8 mouse cellular contexts compared by ENCODE assay signal in genomic region chr10:53595744-53596676, GRCm38 (mm10). TPM values are rescaled to one million over a fixed set of nuclear protein-coding genes. Genes with fewer than 3 reads are reported as not detected.
DNase-seq lines count a peak whose midpoint lies in the region; ATAC-seq and TF ChIP-seq lines count a peak whose summit lies in the region.

No protein-coding gene starts in this region.

- peaks cover 4 to 33% of the 10 kb centered on the region in 2 experiments for H3K36me3 ChIP-seq in MEL (ENCODE audit: control insufficient read depth in 1 of 2, insufficient read depth in 2 of 2, low read length in 2 of 2)
- H3K36me3 ChIP-seq in heart, embryonic 15.5 days = no peaks in the 10 kb centered on the region
- H3K36me3 ChIP-seq in liver, embryonic 13.5 days = peaks cover 4% of the 10 kb centered on the region; the same call in 1 of the 2 replicates
- no peaks in the 10 kb centered on the region for H3K36me3 ChIP-seq in splenic B cell, adult 2 months (ENCODE audit: control insufficient read depth, insufficient read depth, low read length, poor library complexity, severe bottlenecking)

- peak overlapping the region; percentile 85 for H3K4me2 ChIP-seq in heart, embryonic 15.5 days
- peak overlapping the region; percentile 89 for H3K4me2 ChIP-seq in liver, embryonic 13.5 days

- DNase-seq in left cerebral cortex, adult 2 months (ENCODE audit: extremely low spot score in 1 of 2, low spot score in 2 of 2) = no peak
- no peak for DNase-seq in left cerebral cortex, postnatal 10 days (ENCODE audit: extremely low spot score in 1 of 2, low spot score in 2 of 2)
- DNase-seq in MEL (ENCODE audit: low read depth, low spot score) = peak; percentile 91
- peak; percentile 88 for DNase-seq in cerebellum, adult 9-10 months
- no peak for DNase-seq in liver, embryonic 13.5 days
- peak; percentile 50 for DNase-seq in splenic B cell, adult 2 months (ENCODE audit: low read depth, low spot score)
- DNase-seq in urinary bladder, postnatal 10 days (ENCODE audit: low spot score) = no peak

- H3K4me1 ChIP-seq in MEL (ENCODE audit: control insufficient read depth in 1 of 2, insufficient read depth in 2 of 2, low read length in 2 of 2) = peaks cover 10 to 12% of the 10 kb centered on the region in 2 experiments
- peaks cover 17% of the 10 kb centered on the region for H3K4me1 ChIP-seq in heart, embryonic 15.5 days (replicated peaks)
- H3K4me1 ChIP-seq in liver, embryonic 13.5 days (replicated peaks) = peaks cover 33% of the 10 kb centered on the region

- TF ChIP-seq POLR2A in MEL (IDR thresholded peaks at IDR 0.05; ENCODE audit: control insufficient read depth in 1 of 2, insufficient read depth in 1 of 2, low read depth in 1 of 2, low read length in 2 of 2, poor library complexity in 1 of 2) = peak in 1 of 2 experiments; percentile 62; a peak in 3 of 4 replicates

- 8% methylated on average over 21 of the region's 27 CpGs for WGBS in heart, embryonic 15.5 days
- WGBS in liver, embryonic 13.5 days (ENCODE audit: insufficient replicate concordance) = 6% methylated on average over 22 of the region's 27 CpGs

- no peak for TF ChIP-seq RAD21 in MEL (IDR thresholded peaks at IDR 0.05; ENCODE audit: low read depth, low read length)

- TF ChIP-seq EP300 in MEL (IDR thresholded peaks at IDR 0.05; ENCODE audit: low read depth in 1 of 2, low read length in 2 of 2) = peak in 1 of 2 experiments; percentile 4; a peak in 1 of 4 replicates

- no peaks in the 10 kb centered on the region for H3K9me3 ChIP-seq in MEL (replicated peaks; ENCODE audit: insufficient read depth, low read length)
- no peaks in the 10 kb centered on the region for H3K9me3 ChIP-seq in heart, embryonic 15.5 days (replicated peaks)
- H3K9me3 ChIP-seq in liver, embryonic 13.5 days (replicated peaks) = no peaks in the 10 kb centered on the region

- no peak for ATAC-seq in heart, embryonic 15.5 days (replicated peaks; ENCODE audit: insufficient number of reproducible peaks, insufficient read depth, low FRiP score, low read depth)
- ATAC-seq in liver, embryonic 13.5 days (ENCODE audit: low read depth) = no peak

- intact Hi-C loops in left cerebral cortex, adult 2 months (cut with DNase I) = loop anchor here (2.0 kb wide), 2 partner anchors 33 to 247 kb away; no protein-coding TSS in a partner anchor
- intact Hi-C loops in left cerebral cortex, postnatal 10 days (cut with DNase I) = loop anchor here (10.0 kb wide), 1 partner anchor 251 kb away; no protein-coding TSS in a partner anchor

- TF ChIP-seq CTCF in left cerebral cortex, adult 2 months (IDR thresholded peaks at IDR 0.05) = no peak
- no peak for TF ChIP-seq CTCF in MEL (IDR thresholded peaks at IDR 0.05 in 2 of 3, conservative IDR thresholded peaks at IDR 0.05 in 1 of 3; ENCODE audit: control insufficient read depth in 1 of 3, insufficient read depth in 1 of 3, low read depth in 2 of 3, low read length in 3 of 3, poor library complexity in 1 of 3, severe bottlenecking in 1 of 3)

- H3K79me2 ChIP-seq in MEL (ENCODE audit: control insufficient read depth, insufficient read depth, low read length, poor library complexity) = peaks cover 35% of the 10 kb centered on the region

- H3K9ac ChIP-seq in MEL (ENCODE audit: control insufficient read depth, low read depth, low read length, poor library complexity, severe bottlenecking) = peak overlapping the region; percentile 88
- H3K9ac ChIP-seq in heart, embryonic 15.5 days = peak overlapping the region; percentile 70
- H3K9ac ChIP-seq in liver, embryonic 13.5 days = peak overlapping the region; percentile 76

- H3K4me3 ChIP-seq in left cerebral cortex, adult 2 months = peak overlapping the region; percentile 75
- peak overlapping the region; percentile 75 to 87 for H3K4me3 ChIP-seq in MEL (ENCODE audit: control insufficient read depth in 1 of 2, insufficient read depth in 1 of 2, low read depth in 2 of 2, low read length in 2 of 2)
- peak overlapping the region; percentile 94 for H3K4me3 ChIP-seq in heart, embryonic 15.5 days
- H3K4me3 ChIP-seq in liver, embryonic 13.5 days (replicated peaks) = peak overlapping the region; percentile 96

- peak overlapping the region; percentile 96 for H3K27ac ChIP-seq in left cerebral cortex, adult 2 months
- peak overlapping the region; percentile 100 for H3K27ac ChIP-seq in MEL (ENCODE audit: control insufficient read depth, low read depth, low read length)
- H3K27ac ChIP-seq in heart, embryonic 15.5 days = peak overlapping the region; percentile 93
- H3K27ac ChIP-seq in liver, embryonic 13.5 days = peak overlapping the region; percentile 98

- no peaks in the 10 kb centered on the region for H3K27me3 ChIP-seq in MEL (ENCODE audit: control insufficient read depth in 1 of 2, insufficient read depth in 2 of 2, low read length in 2 of 2)
- H3K27me3 ChIP-seq in heart, embryonic 15.5 days = no peaks in the 10 kb centered on the region
- H3K27me3 ChIP-seq in liver, embryonic 13.5 days = no peaks in the 10 kb centered on the region
- H3K27me3 ChIP-seq in splenic B cell, adult 2 months (ENCODE audit: control insufficient read depth, insufficient read depth, low read length, poor library complexity, severe bottlenecking) = no peaks in the 10 kb centered on the region

TF ChIP-seq in MEL, 35 proteins besides CTCF, POLR2A, EP300 and RAD21 (continues in another document):
- no peak for TF ChIP-seq MEF2A (IDR thresholded peaks at IDR 0.05; ENCODE audit: extremely low read depth, insufficient replicate concordance, low read depth, low read length, poor library complexity, severe bottlenecking)
- TF ChIP-seq JUND (IDR thresholded peaks at IDR 0.05; ENCODE audit: low read depth, low read length) = no peak
- TF ChIP-seq SMC3 (IDR thresholded peaks at IDR 0.05; ENCODE audit: low read depth, low read length) = no peak
- TF ChIP-seq CHD1 (IDR thresholded peaks at IDR 0.05; ENCODE audit: low read depth, low read length) = no peak; the same call in 1 of the 2 replicates
- TF ChIP-seq CHD2 (IDR thresholded peaks at IDR 0.05; ENCODE audit: low read length) = no peak
- TF ChIP-seq ZKSCAN1 (IDR thresholded peaks at IDR 0.05; ENCODE audit: low read depth, low read length) = no peak
- peak; percentile 55 for TF ChIP-seq ZNF384 (IDR thresholded peaks at IDR 0.05; ENCODE audit: low read depth, low read length)
- TF ChIP-seq NRF1 (IDR thresholded peaks at IDR 0.05; ENCODE audit: insufficient read depth, low read depth, low read length, poor library complexity, severe bottlenecking) = 0 out of 2 replicates have a peak, but pooled peaks have one; percentile 33
- TF ChIP-seq RCOR1 (IDR thresholded peaks at IDR 0.05; ENCODE audit: low read depth, low read length) = no peak
- peak; percentile 84 for TF ChIP-seq MXI1 (IDR thresholded peaks at IDR 0.05; ENCODE audit: low read depth, low read length)
- peak; percentile 44 for TF ChIP-seq TBP (IDR thresholded peaks at IDR 0.05; ENCODE audit: low read depth, low read length)
- no peak for TF ChIP-seq USF2 (IDR thresholded peaks at IDR 0.05; ENCODE audit: borderline replicate concordance in 1 of 2, insufficient read depth in 1 of 2, low read depth in 1 of 2, low read length in 2 of 2)
- peak; percentile 82 for TF ChIP-seq POLR2AphosphoS2 (IDR thresholded peaks at IDR 0.05; ENCODE audit: low read length)
- TF ChIP-seq ZMIZ1 (IDR thresholded peaks at IDR 0.05; ENCODE audit: low read depth, low read length) = no peak
- TF ChIP-seq UBTF (IDR thresholded peaks at IDR 0.05; ENCODE audit: borderline replicate concordance, insufficient read depth, low read depth, low read length) = no peak
- TF ChIP-seq MYC (IDR thresholded peaks at IDR 0.05; ENCODE audit: low read depth, low read length) = 0 out of 2 replicates have a peak, but pooled peaks have one; percentile 55
- TF ChIP-seq MAZ (IDR thresholded peaks at IDR 0.05; ENCODE audit: low read depth, low read length) = peak; percentile 19; the same call in 1 of the 2 replicates
- no peak for TF ChIP-seq BHLHE40 (IDR thresholded peaks at IDR 0.05; ENCODE audit: borderline replicate concordance, low read depth, low read length)
- TF ChIP-seq ELF1 (IDR thresholded peaks at IDR 0.05; ENCODE audit: low read depth, low read length) = no peak
- TF ChIP-seq KAT2A (conservative IDR thresholded peaks at IDR 0.05; ENCODE audit: low read depth, low read length) = no peak; the same call in 1 of the 2 replicates
- no peak for TF ChIP-seq USF1 (IDR thresholded peaks at IDR 0.05; ENCODE audit: low read depth, low read length)
- no peak; the same call in 1 of the 2 replicates for TF ChIP-seq TCF12 (IDR thresholded peaks at IDR 0.05; ENCODE audit: low read depth, low read length)
- peak; percentile 16; the same call in 1 of the 2 replicates for TF ChIP-seq POLR2AphosphoS5 (IDR thresholded peaks at IDR 0.05; ENCODE audit: borderline replicate concordance, low read depth, low read length)
- TF ChIP-seq ZC3H11A (IDR thresholded peaks at IDR 0.05; ENCODE audit: low read depth, low read length) = 0 out of 2 replicates have a peak, but pooled peaks have one; percentile 11
- TF ChIP-seq NELFE (IDR thresholded peaks at IDR 0.05; ENCODE audit: low read depth, low read length) = peak; percentile 58
- peak; percentile 12; the same call in 1 of the 2 replicates for TF ChIP-seq MAX (IDR thresholded peaks at IDR 0.05; ENCODE audit: low read length)
- no peak for TF ChIP-seq ETS1 (IDR thresholded peaks at IDR 0.05; ENCODE audit: low read depth, low read length)
- no peak for TF ChIP-seq HCFC1 (IDR thresholded peaks at IDR 0.05; ENCODE audit: low read depth, low read length)

RNA-seq across cellular contexts. Expression of gene Asf1a, which starts 0.5 kb away (rescaled TPM):
- 10 to 100 TPM; 20.6 to 26.7 TPM for total RNA-seq in left cerebral cortex, adult 2 months (2021)
- 10 to 100 TPM; 23.4 TPM for total RNA-seq in left cerebral cortex, postnatal 10 days (2021)
- 63.8 and 65.1 TPM in 2 replicates for total RNA-seq in MEL (2012; rRNA removed)
- 10 to 100 TPM in 1 of 2 experiments, not detected in 1; 91.4 TPM for polyA plus RNA-seq in MEL (2012; ENCODE audit: insufficient read depth in 1 of 2, insufficient read length in 2 of 2, low read depth in 1 of 2, low replicate concordance in 2 of 2, missing spikeins in 1 of 2)
- polyA plus RNA-seq in heart, embryonic 15.5 days (2015; fragmentation: Nextera tagmentation; extraction: Ambion mirVana) = 56.7 and 65.3 TPM in 2 replicates
- polyA plus RNA-seq in liver, embryonic 13.5 days (2015; fragmentation: Nextera tagmentation; extraction: Ambion mirVana) = 120 and 132 TPM in 2 replicates

RNA-seq across cellular contexts. Expression of gene Mcm9, which starts 34.2 kb away (rescaled TPM):
- 1 to 10 TPM; 5.6 to 6.0 TPM for total RNA-seq in left cerebral cortex, adult 2 months (2021)
- 1 to 10 TPM; 7.7 to 7.8 TPM for total RNA-seq in left cerebral cortex, postnatal 10 days (2021)
- total RNA-seq in MEL (2012; rRNA removed) = 5.2 and 5.3 TPM in 2 replicates
- polyA plus RNA-seq in MEL (2012; ENCODE audit: insufficient read depth in 1 of 2, insufficient read length in 2 of 2, low read depth in 1 of 2, low replicate concordance in 2 of 2, missing spikeins in 1 of 2) = 10 to 100 TPM in 1 of 2 experiments, not detected in 1; 12.6 TPM
- polyA plus RNA-seq in heart, embryonic 15.5 days (2015; fragmentation: Nextera tagmentation; extraction: Ambion mirVana) = 7.7 and 8.5 TPM in 2 replicates
- 6.4 and 6.6 TPM in 2 replicates for polyA plus RNA-seq in liver, embryonic 13.5 days (2015; fragmentation: Nextera tagmentation; extraction: Ambion mirVana)

Comparison
In these comparisons a context has a peak if more than half of its experiments do, and no peak if none do; other contexts are left out.
1. DNase-seq: peak in MEL (single experiment), cerebellum, adult 9-10 months (single experiment) and splenic B cell, adult 2 months (single experiment); none in left cerebral cortex, adult 2 months (0 of 2), left cerebral cortex, postnatal 10 days (0 of 2), liver, embryonic 13.5 days (single experiment) and urinary bladder, postnatal 10 days (single experiment).
2. Peak in every context shown above with its lines, with median percentiles within 50 percentile points of each other: H3K27ac ChIP-seq, H3K4me3 ChIP-seq and H3K9ac ChIP-seq.